Mouse (Mus musculus) frontal cortex, adult 2 months (tissue): ENCODE measurements around the gene Olfr146. TPM values are rescaled to one million over a fixed set of nuclear protein-coding genes. Genes with fewer than 3 reads are reported as not detected.

ENCODE experiments used
- DNase-seq, 2 experiments: peaks; one replicate each; pipeline ENCODE4 v3.0.0; 2022; ENCODE audit warnings: low spot score in 1 of 2; ENCODE audit errors: extremely low spot score in 1 of 2
- polyA plus RNA-seq: library from polyadenylated mRNA; depleted of rRNA; stranded (reverse); fragments of >200 nt; gene quantifications from 2 replicates; pipeline ENCODE4 v1.2.3, GENCODE M21; 2012; rRNA removed

Olfr146 gene
- polyA plus RNA-seq, result not detected in 2 replicates

GRCm38 (mm10) chr9:39023277-39023676 is at the start of gene Olfr146:
TSS of gene Olfr146 (minus strand) at chr9:39023377.
- no peak for DNase-seq

DNA sequence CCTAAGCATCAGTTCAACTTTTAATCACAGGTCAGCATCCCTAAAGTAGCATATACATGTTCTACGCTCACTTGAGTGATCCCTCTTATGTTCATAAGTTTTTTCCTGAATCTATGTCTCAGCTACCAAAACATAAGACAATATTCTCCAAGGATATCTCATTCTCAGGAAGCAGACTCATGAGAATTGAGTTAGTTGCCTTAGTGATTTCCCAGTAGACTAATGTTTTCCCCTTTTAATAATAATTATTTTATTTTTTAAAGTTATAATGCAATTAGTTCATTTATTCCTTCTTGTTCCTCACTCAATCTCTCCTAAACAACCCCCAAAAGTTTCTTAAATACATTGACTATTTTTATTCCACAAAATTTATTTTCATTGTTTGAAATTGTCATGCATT is 41.7 kb upstream of the Olfr146 start, which contains the start of gene Olfr937:
Gene Olfr937, minus strand, starts transcription at position 101 of the 400 bp plus-strand sequence.
- DNase-seq, result no peak

GRCm38 (mm10) chr9:38999583-38999982 is 23.6 kb downstream of the Olfr146 start, which contains the start of gene Olfr935:
TSS of gene Olfr935 (minus strand) at chr9:38999683.
- DNase-seq, result no peak

DNA sequence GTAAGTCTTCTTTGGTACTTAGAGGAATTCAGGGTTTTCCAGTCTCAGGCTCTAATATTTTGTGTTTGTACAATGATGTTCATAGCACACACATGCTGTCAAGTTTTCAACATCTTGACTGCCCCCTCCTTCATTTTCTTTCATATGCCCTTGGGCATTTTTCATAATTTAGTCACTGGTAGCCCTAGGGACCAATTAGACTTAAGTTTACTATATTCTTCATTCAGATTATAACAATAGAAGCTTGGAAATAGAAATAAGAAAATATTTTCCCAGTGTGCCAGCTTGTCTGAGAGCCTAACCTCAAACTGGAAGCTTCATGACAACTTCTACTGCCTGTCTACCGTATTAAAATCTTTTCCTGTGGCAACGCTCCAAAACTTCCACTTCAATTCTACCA is 35.0 kb downstream of the Olfr146 start, which contains the start of gene Olfr934:
Gene Olfr934, minus strand, starts transcription at position 101 of the 400 bp plus-strand sequence.
- DNase-seq, result no peak

DNA sequence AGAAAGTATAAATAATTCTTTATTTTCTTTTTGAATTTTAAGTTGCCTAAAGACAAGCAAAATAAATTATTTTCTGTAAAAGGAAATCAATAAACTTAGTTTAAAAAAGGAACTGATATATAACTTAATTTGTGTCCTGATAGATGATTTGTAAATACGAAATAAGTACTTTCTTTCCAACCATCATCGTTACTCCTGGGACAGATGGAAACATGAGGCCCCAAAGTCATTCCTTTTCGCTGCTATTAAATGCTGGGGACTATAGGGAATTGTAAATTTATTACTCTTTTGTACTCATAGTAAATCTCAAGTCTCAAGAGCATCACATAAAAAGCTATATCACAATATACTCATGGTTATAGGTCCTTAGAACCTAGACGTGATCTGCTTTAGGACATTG is 51.2 kb downstream of the Olfr146 start, which contains the start of gene Olfr933:
Gene Olfr933, plus strand, starts transcription at position 301 of the 400 bp plus-strand sequence.
- no peak for DNase-seq

Other genes with a start within 250 kb of the Olfr146 start
- gene Olfr922, start 208.8 kb downstream of the Olfr146 start, polyA plus RNA-seq, result not detected in 2 replicates
- not detected in 2 replicates for gene Olfr923, start 196.8 kb downstream of the Olfr146 start, polyA plus RNA-seq
- gene Olfr924, start 178.9 kb downstream of the Olfr146 start, polyA plus RNA-seq, result not detected in 2 replicates
- not detected in 2 replicates for gene Olfr26, start 168.3 kb downstream of the Olfr146 start, polyA plus RNA-seq
- not detected in 2 replicates for gene Olfr926, start 146.3 kb downstream of the Olfr146 start, polyA plus RNA-seq
- gene Olfr930, start 93.6 kb downstream of the Olfr146 start, polyA plus RNA-seq, result not detected in 2 replicates
- not detected in 2 replicates for gene Olfr933, start 51.1 kb downstream of the Olfr146 start, polyA plus RNA-seq
- gene Olfr934, start 35.1 kb downstream of the Olfr146 start, polyA plus RNA-seq, result not detected in 2 replicates
- gene Olfr935, start 23.7 kb downstream of the Olfr146 start, polyA plus RNA-seq, result not detected in 2 replicates
- 0.06 TPM in 1 of 2 replicates, not detected in the other for gene Olfr937, start 41.6 kb upstream of the Olfr146 start, polyA plus RNA-seq
- gene Olfr938, start 55.5 kb upstream of the Olfr146 start, polyA plus RNA-seq, result not detected in 2 replicates
- gene Olfr27, start 104.8 kb upstream of the Olfr146 start, polyA plus RNA-seq, result not detected in 2 replicates
- not detected in 2 replicates for gene Olfr943, start 142.9 kb upstream of the Olfr146 start, polyA plus RNA-seq
- not detected in 2 replicates for gene Olfr944, start 178.5 kb upstream of the Olfr146 start, polyA plus RNA-seq
- gene Olfr1537, start 226.6 kb upstream of the Olfr146 start, polyA plus RNA-seq, result not detected in 2 replicates